Mouse (Mus musculus) midbrain, embryonic 10.5 days (tissue): Measurements from ENCODE around the gene Olfr599. TPM values are rescaled to one million over a fixed set of nuclear protein-coding genes. Genes with fewer than 3 reads are reported as not detected.
"Not testable (repeated sequence)": the region's sequence is repeated elsewhere in the genome, so short reads cannot be mapped to it uniquely, and the experiment has no call there.

ENCODE experiments used
- DNase-seq: peaks from one replicate; pipeline ENCODE4 v3.0.0-alpha.2; 2017; ENCODE audit warnings: low spot score
- H3K27ac ChIP-seq: fragments of 300-500 bp; sonication (generic); replicated peaks from 2 replicates; pipeline ENCODE4 v1.5.1; 2016; ENCODE audit warnings: mild to moderate bottlenecking
- H3K27me3 ChIP-seq: fragments of 300-500 bp; sonication (generic); 2 replicates; pipeline ENCODE4 v1.6.1; 2016; ENCODE audit warnings: low read depth, mild to moderate bottlenecking; ENCODE audit not compliant: poor library complexity, severe bottlenecking
- H3K36me3 ChIP-seq: fragments of 300-500 bp; sonication (generic); 2 replicates; pipeline ENCODE4 v1.6.1; 2016; ENCODE audit warnings: mild to moderate bottlenecking, moderate library complexity
- H3K4me1 ChIP-seq: fragments of 300-500 bp; sonication (generic); 2 replicates; pipeline ENCODE4 v1.6.1; 2016
- H3K4me3 ChIP-seq: fragments of 300-500 bp; sonication (generic); 2 replicates; pipeline ENCODE4 v1.5.1; 2016; ENCODE audit warnings: mild to moderate bottlenecking, moderate library complexity
- H3K9me3 ChIP-seq: fragments of 300-500 bp; sonication (generic); replicated peaks from 2 replicates; pipeline ENCODE4 v1.6.1; 2016; ENCODE audit warnings: mild to moderate bottlenecking
- whole genome bisulfite sequencing: fragments of 180-500 bp; shearing (Covaris S2); methylation state at CpG from one replicate; pipeline ENCODE4 v1.1.7; 2016; 5-methylcytosine and 5-hydroxymethylcytosine counted together
- polyA plus RNA-seq: library from polyadenylated mRNA; unstranded; fragments of >200 nt; fragmentation: Nextera tagmentation; extraction: Ambion mirVana; gene quantifications from 2 replicates; pipeline ENCODE4 v1.2.1, GENCODE M21; 2016

Olfr599 gene
- not detected in 2 replicates for polyA plus RNA-seq

DNA sequence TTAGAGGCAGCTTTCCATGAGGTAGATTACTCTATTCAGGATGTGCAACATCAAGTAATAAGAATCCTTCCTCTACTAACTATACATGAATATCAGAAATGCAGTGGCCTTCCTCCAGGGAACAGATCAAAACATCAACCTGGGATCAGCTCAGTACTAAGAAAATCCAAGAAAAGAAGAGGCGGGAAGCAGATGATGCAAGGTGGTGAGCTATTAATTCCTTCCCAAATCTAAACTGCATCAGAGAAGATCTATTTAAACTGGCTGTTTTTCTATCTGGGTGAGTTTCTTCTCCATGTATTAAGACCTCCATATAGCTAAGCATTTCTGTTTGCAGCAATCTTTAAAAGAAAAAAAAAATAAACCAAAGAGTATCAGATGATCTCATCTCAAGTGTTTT is at the start of gene Olfr599:
TSS of gene Olfr599 (plus strand) at position 301 of the 400 bp plus-strand sequence.
- Histone ChIP-seq H3K27me3 (no peaks in the 10 kb centered on the region), H3K4me1 (no peaks in the 10 kb centered on the region), H3K27ac (no peak within 1 kb of the TSS), H3K9me3 (no peaks in the 10 kb centered on the region), H3K36me3 (no peaks in the 10 kb centered on the region), H3K4me3 (no peak within 1 kb of the TSS)
- no peak for DNase-seq
- 89% methylated on average over 1 of the region's 1 CpGs for WGBS

DNA sequence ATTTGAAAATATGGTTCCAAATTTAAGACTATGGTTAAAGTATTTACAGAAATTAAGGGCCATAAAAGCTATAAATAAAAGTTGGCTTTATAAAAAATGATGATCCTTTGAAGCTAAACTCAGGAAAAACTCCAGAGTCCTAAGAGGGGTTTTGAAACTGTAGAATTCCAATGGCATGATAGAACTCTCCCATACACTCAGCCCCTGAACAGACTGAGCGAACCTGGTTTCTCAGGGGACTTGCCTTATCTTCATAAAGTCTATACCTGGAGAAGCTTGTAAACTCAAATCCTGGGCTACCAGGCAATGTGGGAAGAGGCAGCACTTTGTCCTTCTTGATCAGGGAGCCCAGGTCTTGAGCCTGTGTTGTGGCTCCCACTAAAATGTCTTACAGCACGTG is 30.4 kb upstream of the Olfr599 start, which contains the start of gene Olfr596:
TSS of gene Olfr596 (plus strand) at position 301 of the 400 bp plus-strand sequence.
- not testable (repeated sequence) for H3K4me3 ChIP-seq, H3K9me3 ChIP-seq, H3K27ac ChIP-seq, DNase-seq, H3K27me3 ChIP-seq, H3K4me1 ChIP-seq, H3K36me3 ChIP-seq
- WGBS, result 88% methylated on average over 2 of the region's 2 CpGs

DNA sequence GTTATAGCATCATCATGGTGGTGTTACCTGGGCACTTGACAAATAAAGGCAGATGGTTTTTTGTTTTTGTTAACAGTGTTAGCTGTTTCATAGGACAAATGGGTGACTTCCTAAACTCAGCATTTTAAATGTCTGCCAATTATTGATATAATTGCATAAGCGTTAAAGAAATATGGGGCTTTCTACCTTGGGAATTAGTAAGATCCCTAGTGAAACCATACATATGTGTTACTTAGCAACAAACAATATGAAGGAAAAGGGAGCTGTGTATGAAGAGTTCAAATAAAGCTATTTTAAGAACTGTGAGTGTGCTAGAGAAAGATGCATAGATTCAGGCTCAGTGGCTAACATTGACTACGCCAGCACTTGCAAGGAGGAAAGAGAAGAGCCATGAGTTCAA is 19.7 kb upstream of the Olfr599 start, which contains the start of gene Olfr597:
TSS of gene Olfr597 (plus strand) at position 301 of the 400 bp plus-strand sequence.
- not testable (repeated sequence) for H3K4me1 ChIP-seq, H3K4me3 ChIP-seq, H3K27me3 ChIP-seq, H3K36me3 ChIP-seq, H3K27ac ChIP-seq, DNase-seq, H3K9me3 ChIP-seq
- 95% methylated on average over 2 of the region's 2 CpGs for WGBS

DNA sequence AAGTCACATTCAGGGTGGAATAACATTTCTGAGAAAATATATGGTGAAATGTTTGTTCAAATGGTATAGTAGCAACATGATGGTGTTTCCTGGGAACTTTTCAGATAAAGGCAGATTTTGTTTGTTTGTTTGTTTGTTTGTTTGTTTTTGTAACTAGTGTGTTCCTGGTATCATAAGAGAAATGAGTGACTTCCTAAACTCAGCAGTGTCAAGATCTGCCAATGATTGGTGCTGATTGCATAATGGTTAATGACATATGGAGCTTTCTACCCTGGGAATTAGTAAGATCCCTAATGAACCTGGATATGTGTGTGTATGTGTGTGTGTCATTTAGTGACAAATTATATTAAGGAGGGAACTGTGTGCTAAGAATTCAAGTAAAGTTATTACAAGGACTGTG is 12.4 kb upstream of the Olfr599 start, which contains the start of gene Olfr598:
TSS of gene Olfr598 (plus strand) at position 301 of the 400 bp plus-strand sequence.
- Histone ChIP-seq H3K9me3 (no peaks in the 10 kb centered on the region), H3K27me3 (no peaks in the 10 kb centered on the region), H3K36me3 (no peaks in the 10 kb centered on the region), H3K4me3 (no peak within 1 kb of the TSS), H3K27ac (no peak within 1 kb of the TSS), H3K4me1 (no peaks in the 10 kb centered on the region)
- no peak for DNase-seq

DNA sequence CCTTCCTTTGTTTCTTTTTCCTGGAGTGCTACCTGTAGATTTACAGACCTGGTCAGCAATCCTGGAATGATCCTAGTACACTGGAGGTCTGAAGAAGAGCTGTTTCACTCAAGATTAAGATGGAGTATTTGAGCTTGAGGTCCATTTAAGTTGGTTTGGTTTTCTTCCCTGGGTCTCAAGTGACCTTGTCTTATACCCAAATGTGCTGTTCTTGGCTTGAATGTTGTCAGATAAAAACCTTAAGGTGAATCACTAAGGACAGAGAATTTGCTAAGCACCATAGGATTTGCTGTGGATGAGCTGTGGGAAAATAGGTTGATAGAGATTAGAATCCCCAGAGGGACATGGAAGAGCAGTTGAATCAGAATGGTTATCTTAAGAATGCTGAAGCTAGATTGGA is 13.9 kb downstream of the Olfr599 start, which contains the start of gene Olfr600:
TSS of gene Olfr600 (minus strand) at position 101 of the 400 bp plus-strand sequence.
- H3K27ac ChIP-seq, result no peak within 1 kb of the TSS
- no peak for DNase-seq
- H3K4me1 ChIP-seq, result no peaks in the 10 kb centered on the region
- no peaks in the 10 kb centered on the region for H3K36me3 ChIP-seq
- H3K9me3 ChIP-seq, result no peaks in the 10 kb centered on the region
- no peaks in the 10 kb centered on the region for H3K27me3 ChIP-seq
- no peak within 1 kb of the TSS for H3K4me3 ChIP-seq

DNA sequence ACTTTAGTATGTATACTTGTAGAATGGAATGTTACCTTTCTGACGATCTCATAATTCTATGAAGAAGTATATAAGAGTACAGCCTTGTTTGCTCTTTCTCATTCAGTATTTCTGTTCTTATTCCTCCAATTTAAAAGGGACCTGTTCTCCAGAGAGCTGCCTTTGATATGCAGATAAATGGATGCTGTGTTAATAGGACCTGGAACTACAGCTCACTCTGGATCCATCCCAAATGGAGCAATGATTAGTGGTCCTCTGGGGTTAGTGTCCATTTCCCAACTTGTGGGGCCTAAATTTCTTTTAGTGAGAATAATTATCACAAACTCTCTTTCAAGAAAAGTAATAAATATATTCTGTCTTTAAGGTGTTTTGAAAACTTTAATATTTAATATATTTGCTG is 26.8 kb downstream of the Olfr599 start, which contains the start of gene Olfr601:
TSS of gene Olfr601 (minus strand) at position 101 of the 400 bp plus-strand sequence.
- H3K4me1 ChIP-seq, result no peaks in the 10 kb centered on the region
- H3K9me3 ChIP-seq, result no peaks in the 10 kb centered on the region
- no peaks in the 10 kb centered on the region for H3K27me3 ChIP-seq
- no peak for DNase-seq
- no peak within 1 kb of the TSS for H3K27ac ChIP-seq
- no peak within 1 kb of the TSS for H3K4me3 ChIP-seq
- H3K36me3 ChIP-seq, result no peaks in the 10 kb centered on the region
- 95% methylated on average over 1 of the region's 1 CpGs for WGBS

DNA sequence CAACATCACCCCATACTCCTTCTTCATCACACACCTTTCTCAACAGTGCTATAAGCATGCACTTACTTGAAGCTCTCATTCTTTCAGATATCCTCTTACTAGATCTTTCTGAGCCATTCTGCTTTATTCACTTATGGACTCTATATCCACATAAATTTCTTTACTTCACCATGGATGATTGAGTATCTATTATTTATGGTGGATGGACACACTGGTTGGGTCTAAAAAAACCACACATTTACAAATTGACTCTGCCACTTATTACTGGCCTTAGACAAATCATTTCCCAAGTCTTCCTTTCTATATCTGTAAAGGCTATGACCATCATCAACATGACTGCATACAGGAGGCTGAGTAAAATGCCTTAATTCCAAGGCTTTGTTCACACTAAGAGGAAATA is 50.4 kb downstream of the Olfr599 start, which contains the start of gene Olfr603:
TSS of gene Olfr603 (minus strand) at position 101 of the 400 bp plus-strand sequence.
- H3K4me3 ChIP-seq, result no peak within 1 kb of the TSS
- H3K27ac ChIP-seq, result no peak within 1 kb of the TSS
- DNase-seq, result no peak
- no peaks in the 10 kb centered on the region for H3K36me3 ChIP-seq
- H3K27me3 ChIP-seq, result no peaks in the 10 kb centered on the region
- no peaks in the 10 kb centered on the region for H3K9me3 ChIP-seq
- no peaks in the 10 kb centered on the region for H3K4me1 ChIP-seq

Other genes starting within 250 kb of the Olfr599 start
- not detected in 2 replicates for gene Olfr585, start 238.2 kb upstream of the Olfr599 start, polyA plus RNA-seq
- not detected in 2 replicates for gene Olfr586, start 210.3 kb upstream of the Olfr599 start, polyA plus RNA-seq
- not detected in 2 replicates for gene Olfr588-ps1, start 195.0 kb upstream of the Olfr599 start, polyA plus RNA-seq
- gene Olfr589, start 179.6 kb upstream of the Olfr599 start, polyA plus RNA-seq, result not detected in 2 replicates
- gene Olfr591, start 157.6 kb upstream of the Olfr599 start, polyA plus RNA-seq, result not detected in 2 replicates
- gene Olfr592, start 151.1 kb upstream of the Olfr599 start, polyA plus RNA-seq, result not detected in 2 replicates
- not detected in 2 replicates for gene Olfr593, start 124.1 kb upstream of the Olfr599 start, polyA plus RNA-seq
- gene Olfr594, start 118.9 kb upstream of the Olfr599 start, polyA plus RNA-seq, result not detected in 2 replicates
- not detected in 2 replicates for gene Usp17ld, start 83.4 kb upstream of the Olfr599 start, polyA plus RNA-seq
- not detected in 2 replicates for gene Olfr596, start 30.3 kb upstream of the Olfr599 start, polyA plus RNA-seq
- not detected in 2 replicates for gene Olfr597, start 19.6 kb upstream of the Olfr599 start, polyA plus RNA-seq
- not detected in 2 replicates for gene Olfr598, start 12.3 kb upstream of the Olfr599 start, polyA plus RNA-seq
- gene Olfr600, start 13.8 kb downstream of the Olfr599 start, polyA plus RNA-seq, result not detected in 2 replicates
- gene Olfr601, start 26.7 kb downstream of the Olfr599 start, polyA plus RNA-seq, result not detected in 2 replicates
- gene Olfr603, start 50.3 kb downstream of the Olfr599 start, polyA plus RNA-seq, result not detected in 2 replicates
- gene Usp17lc, start 79.2 kb downstream of the Olfr599 start, polyA plus RNA-seq, result not detected in 2 replicates
- gene Olfr605, start 109.5 kb downstream of the Olfr599 start, polyA plus RNA-seq, result not detected in 2 replicates
- not detected in 2 replicates for gene Olfr606, start 113.1 kb downstream of the Olfr599 start, polyA plus RNA-seq
- gene Olfr607, start 128.2 kb downstream of the Olfr599 start, polyA plus RNA-seq, result not detected in 2 replicates
- gene Olfr608, start 134.0 kb downstream of the Olfr599 start, polyA plus RNA-seq, result not detected in 2 replicates
- not detected in 2 replicates for gene Olfr609, start 162.1 kb downstream of the Olfr599 start, polyA plus RNA-seq
- gene Olfr610, start 176.2 kb downstream of the Olfr599 start, polyA plus RNA-seq, result not detected in 2 replicates
- gene Olfr611, start 184.9 kb downstream of the Olfr599 start, polyA plus RNA-seq, result not detected in 2 replicates
- not detected in 2 replicates for gene Olfr612, start 206.8 kb downstream of the Olfr599 start, polyA plus RNA-seq
- gene Olfr613, start 212.2 kb downstream of the Olfr599 start, polyA plus RNA-seq, result not detected in 2 replicates
- gene Olfr615, start 220.2 kb downstream of the Olfr599 start, polyA plus RNA-seq, result not detected in 2 replicates
- gene Olfr616, start 233.2 kb downstream of the Olfr599 start, polyA plus RNA-seq, result not detected in 2 replicates
- gene Olfr617, start 237.1 kb downstream of the Olfr599 start, polyA plus RNA-seq, result not detected in 2 replicates